Mouse (Mus musculus): Measurements from ENCODE around the gene Lin7a.

Lin7a gene

DNA sequence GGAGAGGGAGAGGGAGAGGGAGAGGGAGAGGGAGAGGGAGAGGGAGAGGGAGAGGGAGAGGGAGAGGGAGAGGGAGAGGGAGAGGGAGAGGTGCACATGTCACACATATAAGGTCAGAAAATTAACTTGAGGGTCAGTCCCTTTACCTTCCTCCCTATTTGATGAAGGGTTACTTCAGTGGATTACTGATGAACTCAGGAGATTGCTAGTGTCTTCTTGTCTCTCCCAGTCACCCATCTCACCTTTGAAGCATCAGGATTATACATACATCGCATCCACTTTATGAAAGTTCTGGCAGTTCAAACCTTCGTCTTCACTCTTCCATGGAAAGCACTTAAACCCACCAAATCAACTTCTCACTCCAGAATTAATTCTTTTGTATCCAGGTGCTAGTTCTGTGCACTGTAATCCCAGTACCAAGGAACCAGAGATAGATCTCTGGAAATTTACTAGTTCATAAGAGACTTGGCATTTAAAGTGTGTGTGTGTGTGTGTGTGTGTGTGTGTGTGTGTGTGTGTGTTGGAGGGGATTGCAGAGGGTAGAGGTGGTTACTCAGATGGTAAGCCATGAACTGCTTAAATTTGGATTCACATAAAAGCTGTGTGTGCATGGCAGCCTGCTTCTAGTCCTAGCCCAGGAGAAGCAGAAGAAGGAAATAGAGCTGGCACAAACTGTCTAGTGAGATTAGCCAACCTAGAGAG is 19.5 kb upstream of the Lin7a start:
- DNase-seq (ENCODE audit: low read depth, low spot score) = no peak

DNA sequence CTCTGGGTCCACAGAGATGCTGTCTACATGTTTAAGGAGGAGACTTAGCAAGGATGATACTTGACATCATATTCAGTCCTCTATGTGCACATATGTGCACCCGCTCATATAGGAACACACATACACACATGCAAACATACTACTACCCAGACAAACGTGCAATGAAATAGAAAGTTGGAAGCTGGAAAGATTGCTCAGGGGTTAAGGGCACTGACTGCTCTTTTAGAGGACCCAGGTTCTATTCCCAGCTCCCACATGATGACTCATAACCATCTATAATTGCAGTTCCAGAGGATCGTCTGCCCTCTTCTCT is 19.0 kb upstream of the Lin7a start:
- no peak for DNase-seq (ENCODE audit: low read depth, low spot score)

DNA sequence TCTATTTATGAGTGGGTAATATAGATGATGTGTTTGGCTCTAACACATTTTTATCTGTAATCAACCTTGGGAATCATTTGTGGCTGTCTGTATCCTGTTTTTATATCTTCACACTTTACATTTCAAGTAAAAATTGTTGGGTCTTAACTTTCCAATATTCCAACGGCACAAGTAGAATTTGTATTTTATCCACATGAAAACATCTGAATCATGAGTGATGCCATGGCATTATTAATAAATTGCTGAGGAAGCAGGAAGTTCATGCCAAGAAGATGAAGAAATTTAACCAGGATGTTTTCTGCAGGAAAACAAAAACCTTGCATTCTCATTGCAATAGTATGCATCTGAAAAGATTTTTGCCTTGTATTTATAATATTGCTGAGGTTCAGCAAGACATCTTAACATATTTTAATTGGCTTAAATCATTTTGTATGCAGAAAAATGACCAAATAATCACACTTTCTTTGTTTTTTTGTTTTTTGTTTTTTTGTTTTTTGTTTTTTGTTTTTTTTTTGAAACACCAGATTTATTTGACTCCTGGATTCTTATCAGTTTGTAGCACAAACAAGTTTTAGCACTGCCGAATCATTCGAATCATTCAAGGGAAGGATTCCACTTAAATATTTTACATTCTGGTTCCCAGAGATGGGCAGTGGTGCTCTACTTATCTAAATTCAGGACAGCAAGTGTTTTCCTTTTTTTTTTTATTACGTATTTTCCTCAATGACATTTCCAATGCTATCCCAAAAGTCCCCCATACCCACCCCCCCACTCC is 18.1 kb upstream of the Lin7a start:
- no peak for DNase-seq (ENCODE audit: low read depth, low spot score)

DNA sequence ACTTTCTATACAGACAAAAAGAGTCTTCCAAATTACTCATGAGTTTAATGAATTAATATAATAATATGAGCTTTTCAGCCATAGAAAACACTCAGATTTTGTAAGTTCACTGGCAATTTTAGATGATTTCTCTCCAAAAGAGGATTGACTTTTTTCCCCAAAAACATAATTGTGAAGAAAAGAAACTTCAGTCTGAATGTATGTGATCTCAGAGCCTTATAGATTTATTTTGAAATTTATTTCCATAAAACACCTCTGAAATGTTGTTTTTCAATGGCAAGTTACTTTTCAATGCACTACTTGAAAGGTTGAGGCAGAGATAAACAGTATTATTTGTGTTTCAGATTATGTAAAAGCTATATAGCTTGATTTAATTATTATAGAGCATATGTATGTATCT is 16.8 kb upstream of the Lin7a start:
- DNase-seq (ENCODE audit: low read depth, low spot score) = no peak

DNA sequence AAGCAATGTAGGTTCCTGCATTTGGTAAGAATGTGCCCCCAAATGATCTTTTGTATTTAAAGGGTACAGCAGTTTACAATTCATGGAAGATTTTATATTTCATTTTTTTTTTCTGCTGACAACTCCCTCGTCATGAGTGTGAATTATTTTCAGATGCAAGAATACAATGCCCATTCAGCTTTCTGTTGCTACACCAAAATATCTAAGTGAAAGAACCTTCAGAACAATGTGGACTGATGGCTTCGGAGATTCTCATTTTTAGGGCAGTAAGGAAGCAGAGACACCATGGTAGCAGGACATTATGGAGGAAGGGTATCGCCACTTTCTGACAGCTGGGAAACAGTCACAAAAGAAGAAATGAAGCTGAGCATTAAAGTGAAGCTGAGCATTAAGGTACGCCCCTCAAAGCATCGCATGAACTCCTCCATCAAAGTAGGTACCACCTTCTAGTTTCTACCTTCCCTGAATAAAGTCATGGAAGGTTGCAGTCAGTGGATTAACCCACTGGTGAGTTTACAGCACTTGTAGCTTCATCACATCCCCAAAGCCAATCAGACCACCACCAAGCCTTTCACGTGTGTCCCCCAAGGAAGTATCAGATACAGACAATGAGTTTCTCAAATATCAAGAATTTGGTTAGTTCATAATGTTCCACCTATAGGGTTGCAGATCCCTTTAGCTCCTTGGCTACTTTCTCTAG is 16.0 kb upstream of the Lin7a start:
- no peak for DNase-seq (ENCODE audit: low read depth, low spot score)

DNA sequence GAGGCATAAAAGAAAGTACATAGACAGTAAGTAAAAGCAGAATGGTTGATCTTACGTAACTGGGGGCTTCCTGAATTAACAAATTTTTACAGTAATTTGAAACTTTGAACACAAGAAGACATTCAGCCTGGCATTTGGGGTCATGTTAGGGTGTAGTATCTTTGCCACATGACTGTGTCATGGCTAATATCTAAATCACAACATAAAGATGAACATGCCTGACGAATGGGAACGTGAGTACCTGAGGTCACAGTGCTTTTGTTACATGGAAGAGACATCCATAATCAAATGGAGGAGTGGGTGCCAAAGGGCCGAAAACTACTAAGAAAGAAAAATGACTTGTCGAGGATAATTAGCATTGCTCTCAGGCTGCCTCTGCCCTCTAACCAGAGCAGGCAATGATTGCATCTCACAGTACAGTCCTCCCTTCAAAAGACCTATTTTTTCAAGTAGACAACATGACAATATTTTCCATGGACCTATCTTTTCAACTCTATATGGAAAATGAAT is 15.0 kb upstream of the Lin7a start:
- no peak for DNase-seq (ENCODE audit: low read depth, low spot score)

DNA sequence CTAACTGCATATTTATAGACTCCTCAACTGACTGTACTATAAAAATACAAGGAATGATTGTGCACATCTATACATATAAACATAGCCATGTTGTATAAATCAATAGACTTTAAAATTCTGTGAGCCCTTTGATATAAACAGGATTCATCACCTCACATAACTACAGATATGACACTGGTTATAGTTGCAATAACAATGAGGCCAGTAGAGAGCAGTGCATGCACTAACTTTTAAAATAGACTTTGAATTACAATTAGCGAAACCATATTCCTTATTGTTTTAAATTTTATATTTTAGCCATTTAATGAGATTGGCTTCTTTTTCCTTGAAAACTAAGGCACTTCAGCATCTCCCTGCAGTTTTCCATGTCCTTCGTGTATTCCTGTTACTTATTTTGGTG is 11.1 kb upstream of the Lin7a start:
- no peak for DNase-seq (ENCODE audit: low read depth, low spot score)

DNA sequence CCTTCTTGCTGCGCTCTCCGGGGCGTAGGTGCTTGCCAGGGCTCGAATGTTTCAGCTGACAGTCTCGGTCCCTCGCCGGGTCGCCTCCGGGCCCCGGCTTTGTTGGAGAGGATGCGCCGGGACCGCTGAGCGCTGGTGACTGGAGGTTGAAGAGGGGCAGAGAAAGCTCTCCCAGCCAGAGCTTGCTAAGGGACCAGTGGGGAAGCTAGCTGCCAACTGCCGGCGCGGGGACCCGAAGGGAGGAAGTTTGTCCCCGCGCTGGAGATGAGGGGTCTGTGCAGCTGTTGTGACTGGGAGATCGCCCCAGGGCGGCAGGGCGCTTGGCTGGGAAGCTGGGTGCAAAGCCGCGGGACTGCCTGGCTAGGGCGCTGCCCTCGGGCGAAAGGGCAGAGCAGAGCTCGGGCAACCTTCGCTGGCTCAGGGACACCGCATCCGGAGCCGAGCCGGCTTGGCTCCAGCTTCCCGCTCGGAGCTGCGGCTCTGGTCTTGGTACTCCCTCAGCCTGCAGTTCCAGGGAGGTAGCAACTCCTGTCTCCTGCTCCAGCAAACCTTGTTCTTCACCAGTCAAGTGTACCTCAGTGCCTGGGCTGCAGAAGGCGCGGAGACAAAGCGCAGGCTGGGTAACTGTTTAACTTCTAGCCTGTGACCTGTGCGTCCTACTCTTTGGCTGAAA is 781 bp downstream of the Lin7a start:
- peak; percentile 3 for DNase-seq (ENCODE audit: low read depth, low spot score)

DNA sequence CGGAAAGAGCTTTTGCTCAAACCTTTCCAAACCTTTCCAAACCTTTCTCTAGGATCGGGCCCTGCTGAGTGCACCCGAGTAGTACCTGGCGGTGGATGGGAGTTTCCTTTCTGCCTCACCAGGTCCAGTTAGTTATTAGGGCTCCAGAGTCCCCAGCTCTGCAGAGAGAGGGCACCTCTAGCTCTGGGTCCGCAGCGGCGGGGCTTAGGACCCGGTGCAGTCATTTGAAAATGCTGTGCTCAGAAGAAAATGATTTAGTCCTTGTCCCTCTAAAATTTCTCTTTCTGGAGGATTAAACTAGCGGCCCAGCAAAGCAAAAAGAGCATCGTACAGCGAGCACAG is 1.3 kb downstream of the Lin7a start:
- DNase-seq (ENCODE audit: low read depth, low spot score) = peak; percentile 16

DNA sequence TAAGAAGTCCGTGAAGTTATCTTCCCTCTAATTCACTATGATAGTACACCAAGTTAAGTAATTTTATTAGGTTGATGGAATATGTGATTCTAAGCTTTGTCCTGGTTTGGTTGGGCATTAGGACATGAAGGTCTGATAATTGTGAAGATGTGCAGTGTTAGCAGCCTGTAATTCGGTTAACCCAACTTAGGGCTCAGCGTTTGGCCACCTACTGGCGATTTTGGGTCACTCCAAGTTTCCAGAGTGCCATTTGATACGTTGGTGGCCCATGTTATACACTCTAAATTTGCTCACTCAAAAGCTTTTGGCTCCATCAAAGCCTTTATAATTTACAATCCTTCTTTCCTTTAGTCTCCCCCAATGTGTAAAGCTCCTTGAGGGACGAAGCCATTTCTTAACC is 2.4 kb downstream of the Lin7a start:
- DNase-seq (ENCODE audit: low read depth, low spot score) = no peak

DNA sequence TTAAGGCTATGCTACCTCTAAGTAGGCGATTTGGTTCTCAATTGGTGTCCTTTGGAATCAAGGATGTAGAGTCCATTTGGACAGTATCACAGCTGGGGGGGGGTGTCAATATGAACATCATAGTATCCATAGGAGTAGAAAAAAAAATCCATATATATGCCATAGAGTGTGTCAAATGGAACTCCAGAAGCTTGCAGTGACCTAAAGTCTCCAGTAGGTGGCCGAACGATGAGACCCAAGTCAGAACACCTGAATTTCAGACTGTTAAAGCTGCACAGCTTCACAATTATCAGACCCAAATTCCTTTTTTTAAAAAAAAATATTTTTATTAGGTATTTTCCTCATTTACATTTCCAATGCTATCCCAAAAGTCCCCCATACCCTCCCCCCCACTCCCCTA is 3.3 kb downstream of the Lin7a start:
- DNase-seq (ENCODE audit: low read depth, low spot score) = no peak

DNA sequence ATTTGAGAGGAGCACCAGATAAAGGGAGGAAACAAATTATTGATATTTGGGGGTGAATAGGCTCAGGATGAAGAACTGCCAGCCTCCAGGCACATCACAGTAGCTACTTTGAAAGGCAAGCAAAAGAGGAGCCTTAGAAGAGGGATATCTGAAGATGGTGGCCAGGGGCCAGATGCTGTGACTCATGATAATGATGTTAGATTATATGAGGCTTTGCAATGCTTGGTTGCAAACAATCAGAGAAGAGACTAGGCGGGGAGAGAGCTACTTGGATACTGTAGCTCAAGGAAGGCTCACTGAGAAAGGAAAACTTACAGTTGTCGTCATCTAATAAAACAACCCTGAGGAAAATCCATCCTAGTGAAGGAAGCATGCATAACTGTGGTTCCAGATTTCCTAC is 5.2 kb downstream of the Lin7a start:
- no peak for DNase-seq (ENCODE audit: low read depth, low spot score)

DNA sequence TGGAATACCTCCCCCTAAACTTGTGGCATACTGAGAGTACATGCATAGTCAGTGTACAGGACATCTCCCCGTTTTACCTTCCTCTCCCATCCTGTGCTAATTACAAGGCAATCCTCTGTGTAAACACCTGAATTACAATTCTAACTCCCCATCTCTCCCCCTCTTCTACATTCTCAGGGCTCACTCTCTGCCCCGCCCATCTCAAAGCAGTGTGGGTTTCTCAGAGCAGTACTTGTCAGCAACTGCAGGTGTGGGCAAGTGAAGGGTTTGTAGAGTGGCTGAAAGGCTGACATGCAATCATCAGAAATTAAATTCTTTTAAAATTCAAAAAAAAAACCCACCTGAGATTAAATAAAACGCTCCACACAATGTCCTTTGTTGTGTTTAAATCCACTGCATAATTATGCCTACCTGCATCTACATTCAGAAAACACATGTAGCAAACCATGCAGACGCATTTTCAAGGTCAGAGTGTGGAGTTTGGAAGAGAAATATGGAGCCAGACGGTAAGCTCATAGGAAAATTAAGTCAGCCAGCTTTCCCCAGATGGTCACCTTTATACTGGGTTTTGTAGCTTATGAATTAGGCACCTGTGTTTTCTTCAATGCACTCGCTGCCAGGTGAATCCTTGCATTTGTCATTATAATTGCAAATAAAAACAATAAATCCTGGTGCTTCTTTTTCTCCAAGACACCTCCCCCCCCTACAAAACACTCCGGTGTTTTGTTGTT is 22.6 kb downstream of the Lin7a start:
- no peak for DNase-seq (ENCODE audit: low read depth, low spot score)

DNA sequence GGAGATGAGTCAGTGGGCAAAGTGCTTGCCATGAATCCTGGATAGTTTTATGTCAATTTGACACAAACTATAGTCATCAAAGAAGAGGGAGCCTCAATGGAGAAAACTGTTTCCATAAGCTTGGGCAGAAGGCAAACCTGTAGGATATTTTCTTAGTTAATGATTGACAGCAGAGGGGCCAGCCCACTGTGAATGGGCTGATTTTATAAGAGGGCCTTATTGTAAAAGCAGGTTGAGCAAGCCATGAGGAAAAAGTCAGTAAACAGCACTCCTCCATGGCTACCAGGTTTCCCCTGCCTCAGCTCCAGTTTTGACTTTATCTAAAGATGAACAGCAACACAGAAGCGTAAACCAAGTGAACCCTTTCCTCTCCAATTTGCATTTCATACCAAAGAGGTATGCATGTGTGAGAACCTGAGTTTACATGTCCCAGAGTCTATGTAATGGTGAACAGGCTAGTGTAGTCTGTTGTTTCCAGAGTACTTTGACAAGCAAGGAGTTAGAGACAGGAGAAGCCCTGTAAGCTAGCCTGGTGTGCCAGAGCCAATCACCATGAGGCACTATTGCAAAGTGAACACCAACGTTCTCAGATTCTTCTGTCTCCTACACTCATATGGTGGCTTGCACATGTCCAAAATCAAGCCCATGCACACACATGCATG is 29.2 kb downstream of the Lin7a start:
- DNase-seq (ENCODE audit: low read depth, low spot score) = no peak

DNA sequence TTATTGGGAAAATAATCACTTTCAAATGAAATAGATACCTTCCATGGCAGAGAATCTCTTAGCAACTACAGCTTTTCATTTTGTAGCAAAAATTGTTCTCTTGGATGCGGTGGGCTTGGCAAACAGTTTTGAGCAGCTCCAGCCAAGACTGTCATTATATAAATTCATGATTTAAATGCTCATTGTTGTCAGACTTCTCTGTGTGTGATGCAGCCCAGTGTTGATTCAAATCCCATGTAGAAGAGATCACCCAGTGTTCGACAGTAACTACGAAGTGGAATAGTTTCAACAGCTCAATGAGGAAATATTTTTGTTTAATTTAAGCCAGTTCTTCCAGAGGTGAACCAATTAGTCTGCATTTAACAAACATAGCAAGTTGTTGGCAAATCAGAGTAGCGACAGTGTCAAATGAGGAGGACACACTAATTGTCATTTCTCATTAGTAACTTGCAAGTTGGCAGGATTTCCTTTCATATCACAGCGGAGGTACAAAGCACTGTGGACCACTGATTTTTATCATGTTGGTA is 39.5 kb downstream of the Lin7a start:
- DNase-seq (ENCODE audit: low read depth, low spot score) = no peak

DNA sequence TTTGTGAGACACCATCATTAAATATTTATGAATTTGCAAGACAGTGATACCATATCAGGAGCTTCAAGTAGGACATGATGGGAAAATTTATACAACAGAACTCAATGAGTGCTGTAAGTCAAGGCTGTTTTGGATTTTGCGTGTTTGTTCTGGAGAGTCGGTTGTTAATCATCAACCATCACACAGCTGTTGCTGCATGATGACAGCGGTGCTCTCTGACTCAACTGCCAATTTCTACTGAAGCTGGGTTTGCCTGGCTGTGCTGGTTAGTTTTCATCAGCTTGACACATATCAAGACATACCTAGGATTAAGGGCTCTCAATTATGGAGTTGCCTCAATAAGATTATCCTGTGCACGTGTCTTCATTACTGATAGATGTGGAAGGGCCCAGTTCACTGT is 41.1 kb downstream of the Lin7a start:
- no peak for DNase-seq (ENCODE audit: low read depth, low spot score)

DNA sequence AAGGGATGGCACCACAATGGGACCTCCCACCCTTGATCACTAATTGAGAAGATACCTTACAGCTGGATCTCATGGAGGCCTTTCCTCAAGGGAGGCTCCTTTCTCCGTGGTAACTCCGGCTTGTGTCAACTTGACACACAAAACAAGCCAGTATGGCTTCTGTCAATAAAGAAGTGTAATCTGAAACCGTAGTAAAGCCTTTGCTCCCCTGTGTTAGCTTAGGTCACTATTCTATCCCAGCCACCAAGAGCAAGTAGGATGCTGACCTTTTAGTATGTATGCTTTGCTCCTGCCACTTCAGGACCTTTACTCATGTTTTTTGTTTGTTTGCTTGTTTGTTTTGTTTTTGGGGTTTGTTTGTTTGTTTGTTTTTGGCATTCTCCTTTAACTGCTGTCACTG is 41.9 kb downstream of the Lin7a start:
- DNase-seq (ENCODE audit: low read depth, low spot score) = no peak

DNA sequence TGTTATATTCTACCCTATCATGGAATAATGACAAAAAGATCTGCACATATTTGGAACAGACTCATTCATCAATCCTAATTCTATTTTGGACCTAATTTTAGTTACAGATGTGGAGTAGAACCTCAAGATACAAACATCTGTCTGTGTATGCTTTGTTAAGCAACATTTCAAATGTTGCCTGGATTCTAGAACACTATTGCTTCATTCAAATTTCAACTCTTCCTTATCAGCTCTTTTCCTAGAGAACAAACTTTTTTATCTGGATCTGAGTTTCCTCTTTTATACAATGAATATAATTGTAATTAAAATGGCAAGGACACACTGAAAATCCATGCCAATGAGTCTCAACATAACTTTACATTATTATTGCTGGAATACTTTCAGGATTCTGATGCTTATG is 43.8 kb downstream of the Lin7a start:
- no peak for DNase-seq (ENCODE audit: low read depth, low spot score)

DNA sequence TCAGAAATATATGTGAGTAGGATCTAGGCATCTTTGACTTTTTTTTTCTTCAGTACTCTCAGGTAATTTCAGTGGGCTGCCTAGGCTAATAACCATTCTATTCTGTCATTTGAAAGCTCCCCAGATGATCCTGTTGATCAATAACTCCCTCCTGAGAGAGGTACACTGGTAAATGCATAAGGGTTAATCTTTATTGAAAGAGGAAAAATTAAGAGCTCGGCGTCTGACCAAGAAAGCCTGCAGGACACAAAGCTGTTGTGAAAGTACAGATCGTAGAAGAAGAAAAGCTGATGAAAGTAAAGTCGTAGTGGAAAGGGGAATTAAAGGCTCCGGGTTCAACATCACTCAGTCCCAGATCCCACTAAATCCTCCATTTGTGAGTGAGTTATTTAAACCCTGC is 44.2 kb downstream of the Lin7a start:
- DNase-seq (ENCODE audit: low read depth, low spot score) = no peak

DNA sequence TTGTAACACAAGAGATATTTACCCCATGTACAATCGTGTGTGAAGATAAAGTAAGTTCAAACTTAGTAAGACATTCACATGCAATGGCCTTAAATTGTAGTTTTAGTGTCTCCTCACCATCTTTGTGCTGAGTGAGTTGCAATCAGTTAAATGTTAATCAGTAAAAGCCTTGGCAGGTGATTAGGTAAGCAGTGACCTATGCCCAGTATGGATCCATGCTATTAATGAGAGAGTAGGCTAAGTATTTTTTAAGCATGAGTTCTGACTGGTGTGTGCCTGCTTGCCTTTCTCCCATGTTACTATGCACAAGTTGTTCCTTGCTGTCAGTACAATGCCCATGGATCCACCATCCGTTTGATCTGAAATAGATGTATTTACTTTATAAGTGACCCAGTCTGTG is 44.6 kb downstream of the Lin7a start:
- no peak for DNase-seq (ENCODE audit: low read depth, low spot score)

DNA sequence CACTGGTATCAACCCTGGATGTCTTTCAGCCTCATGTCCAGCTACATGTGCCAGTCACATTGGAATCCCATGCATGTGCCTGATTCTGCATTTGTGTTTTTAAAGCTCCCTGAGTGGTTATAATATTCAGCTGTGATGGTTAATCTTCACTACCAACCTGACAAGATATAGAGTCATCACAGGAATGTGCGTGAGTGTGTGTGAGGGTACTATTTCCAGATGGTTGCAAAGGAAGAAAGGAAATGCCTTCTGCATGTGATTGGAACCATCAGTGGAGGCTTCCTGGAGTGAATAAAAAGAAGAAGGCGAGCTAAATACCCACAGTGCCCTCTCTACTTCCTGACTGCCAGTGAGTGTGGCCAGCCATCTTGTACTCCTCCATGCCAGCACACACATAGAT is 48.2 kb downstream of the Lin7a start:
- DNase-seq (ENCODE audit: low read depth, low spot score) = no peak

All from retina, adult 2 months (tissue).